Mouse (Mus musculus) Patski (cell line): ENCODE data around the gene Gpatch2. TPM values are rescaled to one million over a fixed set of nuclear protein-coding genes. Genes with fewer than 3 reads are reported as not detected.

Source experiments
- ATAC-seq: fragments of 100-300 bp; one replicate; pipeline ENCODE4 v1.8.0; 2021
- CTCF ChIA-PET: fragments of 350-600 bp; sonication (Branson Sonifier 250); formaldehyde crosslinking; loops from one replicate; lab custom pipeline; 2022; ENCODE audit warnings: inconsistent platforms; lab: Charles Lee
- POLR2A ChIA-PET: fragments of 350-600 bp; sonication (Branson Sonifier 250); formaldehyde crosslinking; loops from one replicate; lab custom pipeline; 2022; ENCODE audit warnings: antibody characterized with exemption, inconsistent platforms; lab: Charles Lee
- DNase-seq: peaks from one replicate; pipeline ENCODE4 v3.0.0-alpha.2; 2011; ENCODE audit warnings: low read depth, low spot score
- H3K27me3 ChIP-seq: fragments of 371-371 bp; one replicate; pipeline ENCODE4 v1.5.1; 2021
- CTCF ChIP-seq: fragments of 100-300 bp; IDR thresholded peaks from one replicate; pipeline ENCODE4 v1.5.1; 2021
- in situ Hi-C: fragments of 300-500 bp; cut with MboI; formaldehyde crosslinking; loops from 3 replicates; pipeline ENCODE4 v1.11.1; 2018; ENCODE audit warnings: low pct_unique_long_range_greater_than_20kb, mixed read lengths
- polyA plus RNA-seq: library from polyadenylated mRNA; unstranded; gene quantifications from one replicate; pipeline ENCODE4 v1.2.3, GENCODE M21; 2021

Gpatch2 gene
- polyA plus RNA-seq, 1 experiment from 2014 or later = 15.9 TPM

- no peak for TF ChIP-seq CTCF
- H3K27me3 ChIP-seq = no peaks in the 10 kb centered on the region
- in situ Hi-C loops = no loop called here
- DNase-seq (no peak), ATAC-seq (no peak)
- ChIA-PET CTCF (interaction anchor here (1.0 kb wide), 1 partner anchor 11 kb away, joined by 3 read pairs; no protein-coding TSS in a partner anchor), POLR2A (interaction anchor here (1.5 kb wide), 1 partner anchor 15 kb away, joined by 4 read pairs; no protein-coding TSS in a partner anchor)
Observed at GRCm38 (mm10) chr1:187322505-187323208, 107.3 kb downstream of the Gpatch2 start.

DNA sequence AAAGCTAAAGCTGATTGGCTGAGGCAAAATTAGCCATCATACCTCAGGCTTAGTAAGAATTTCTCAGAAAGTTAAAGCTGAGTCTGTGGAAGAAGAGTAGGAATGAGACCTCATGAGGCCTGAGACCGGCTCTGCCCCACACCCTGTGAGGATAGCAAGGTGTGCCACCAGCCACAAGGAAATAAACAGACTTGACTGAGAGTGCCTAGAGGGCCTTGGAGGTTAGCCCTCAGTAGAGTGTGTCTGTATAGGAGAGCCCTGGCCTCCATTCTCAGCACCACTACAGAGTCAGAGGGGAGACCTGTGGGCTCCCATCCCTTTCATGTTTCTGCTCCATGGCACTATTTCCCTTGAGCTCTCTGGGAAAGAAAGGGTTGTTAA lies 107.9 kb downstream of the Gpatch2 start:
- no peaks in the 10 kb centered on the region for H3K27me3 ChIP-seq
- no peak for ATAC-seq

GRCm38 (mm10) chr1:187342551-187342950 lies 127.2 kb downstream of the Gpatch2 start:
- H3K27me3 ChIP-seq = no peaks in the 10 kb centered on the region
- TF ChIP-seq CTCF = no peak
- CTCF ChIA-PET = no interaction called here
- POLR2A ChIA-PET = no interaction called here
- ATAC-seq = no peak
- DNase-seq = no peak
- in situ Hi-C loops = no loop called here

More for the DNA sequence above, 107.9 kb downstream of the Gpatch2 start:
- in situ Hi-C loops = no loop called here
- no peak for DNase-seq
- TF ChIP-seq CTCF = no peak
- ChIA-PET POLR2A (no interaction called here), CTCF (no interaction called here)

- CTCF ChIA-PET = no interaction called here
- in situ Hi-C loops = no loop called here
- no peak for TF ChIP-seq CTCF
Observed at GRCm38 (mm10) chr1:187345156-187345555, 129.8 kb downstream of the Gpatch2 start.

DNA sequence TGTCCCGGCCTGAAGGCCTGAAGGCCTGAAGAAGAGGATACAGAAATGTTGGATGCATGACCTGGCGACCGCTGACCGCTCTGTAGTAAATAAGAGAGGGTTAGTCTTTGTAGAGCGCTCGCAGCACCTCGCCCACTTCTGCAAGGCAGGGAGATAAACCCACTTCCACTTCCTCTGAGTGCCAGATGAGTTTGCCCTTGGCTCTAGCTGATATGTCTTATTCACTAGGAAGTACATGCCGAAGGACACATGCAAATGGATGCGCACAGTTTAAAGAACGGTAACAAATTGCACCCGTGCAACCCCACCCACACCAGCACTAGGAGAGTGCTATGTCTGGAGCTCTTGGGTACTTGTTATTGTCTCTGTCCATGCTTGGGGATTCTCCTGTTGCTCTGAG lies 131.6 kb downstream of the Gpatch2 start:
- DNase-seq = no peak
- no peaks in the 10 kb centered on the region for H3K27me3 ChIP-seq
- POLR2A ChIA-PET = no interaction called here
- no peak for TF ChIP-seq CTCF
- in situ Hi-C loops = no loop called here
- ATAC-seq = no peak
- CTCF ChIA-PET = interaction anchor here (1.3 kb wide), 1 partner anchor 8 kb away, joined by 3 read pairs; no protein-coding TSS in a partner anchor

More at GRCm38 (mm10) chr1:187345156-187345555, 129.8 kb downstream of the Gpatch2 start:
- DNase-seq = no peak
- H3K27me3 ChIP-seq = no peaks in the 10 kb centered on the region
- POLR2A ChIA-PET = no interaction called here
- ATAC-seq = no peak

DNA sequence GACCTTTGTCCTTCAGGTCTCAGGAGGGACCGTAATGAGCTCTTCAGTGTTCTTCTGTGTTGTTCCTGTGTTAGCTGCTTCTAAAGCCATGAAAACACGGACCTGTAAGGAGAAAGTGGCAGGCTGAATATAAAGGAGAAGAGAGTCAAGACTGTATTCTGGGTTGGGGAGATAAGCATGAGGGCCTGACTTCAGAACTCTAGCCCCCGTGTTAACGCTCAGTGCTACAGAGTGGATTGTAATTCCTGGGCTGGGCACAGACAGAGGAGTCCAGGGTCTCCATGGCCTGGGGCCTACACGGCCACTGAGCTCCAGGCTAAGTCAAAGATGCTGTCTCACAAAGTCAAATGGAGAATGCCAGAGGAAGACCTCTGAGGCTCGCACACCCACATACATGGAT lies 132.3 kb downstream of the Gpatch2 start:
- ATAC-seq (no peak), DNase-seq (no peak)
- in situ Hi-C loops = no loop called here
- ChIA-PET CTCF (interaction anchor here (1.3 kb wide), 1 partner anchor 9 kb away, joined by 3 read pairs; no protein-coding TSS in a partner anchor), POLR2A (no interaction called here)
- no peak for TF ChIP-seq CTCF
- no peaks in the 10 kb centered on the region for H3K27me3 ChIP-seq

GRCm38 (mm10) chr1:187348053-187348820 lies 132.9 kb downstream of the Gpatch2 start:
- ATAC-seq (no peak), DNase-seq (no peak)
- TF ChIP-seq CTCF = no peak
- CTCF ChIA-PET = interaction anchor here (0.7 to 1.4 kb wide), 3 partner anchors 10 to 115 kb away, joined by 3 to 4 read pairs (median 3); no protein-coding TSS in a partner anchor
- no peaks in the 10 kb centered on the region for H3K27me3 ChIP-seq
- POLR2A ChIA-PET = interaction anchor here (0.6 kb wide), 1 partner anchor 21 kb away, joined by 6 read pairs; no protein-coding TSS in a partner anchor
- in situ Hi-C loops = no loop called here

DNA sequence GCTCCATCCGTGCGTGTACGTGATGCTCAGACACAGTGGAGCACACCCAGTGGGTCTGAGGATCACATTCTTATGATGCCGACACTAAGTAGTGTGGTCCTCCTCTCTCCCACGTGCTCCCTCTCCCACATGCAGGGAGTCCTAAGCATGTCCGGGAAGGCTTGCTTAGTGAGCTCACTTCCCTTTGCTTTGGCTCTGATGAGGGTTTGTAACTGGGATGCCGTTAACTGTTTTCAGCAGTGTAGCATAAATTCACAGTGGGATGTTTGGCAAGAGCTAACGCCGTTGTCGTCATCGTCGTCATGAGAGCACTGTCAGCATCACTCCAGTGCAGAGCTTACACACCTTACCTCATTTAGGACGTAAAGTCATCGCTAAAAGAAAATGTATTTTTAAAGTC lies 133.6 kb downstream of the Gpatch2 start:
- no peak for ATAC-seq
- in situ Hi-C loops = no loop called here
- TF ChIP-seq CTCF = no peak
- no peak for DNase-seq
- POLR2A ChIA-PET = no interaction called here
- CTCF ChIA-PET = interaction anchor here (0.7 to 1.4 kb wide), 2 partner anchors 13 to 115 kb away, joined by 3 to 4 read pairs; no protein-coding TSS in a partner anchor
- H3K27me3 ChIP-seq = no peaks in the 10 kb centered on the region

- POLR2A ChIA-PET = no interaction called here
- no peak for ATAC-seq
- DNase-seq = no peak
- CTCF ChIA-PET = no interaction called here
- TF ChIP-seq CTCF = no peak
- in situ Hi-C loops = no loop called here
- no peaks in the 10 kb centered on the region for H3K27me3 ChIP-seq
Observed at GRCm38 (mm10) chr1:187356169-187356568, 140.9 kb downstream of the Gpatch2 start.

- in situ Hi-C loops = no loop called here
- ChIA-PET CTCF (no interaction called here), POLR2A (interaction anchor here (1.0 kb wide), 1 partner anchor 44 kb away, joined by 3 read pairs; no protein-coding TSS in a partner anchor)
- TF ChIP-seq CTCF = no peak
- ATAC-seq (no peak), DNase-seq (no peak)
- no peaks in the 10 kb centered on the region for H3K27me3 ChIP-seq
Observed at GRCm38 (mm10) chr1:187356904-187357303, 141.6 kb downstream of the Gpatch2 start.
